Mouse (Mus musculus) ES-E14 (cell line): ENCODE measurements around the gene Xylt1. TPM values are rescaled to one million over a fixed set of nuclear protein-coding genes. Genes with fewer than 3 reads are reported as not detected.

Experiments
- DNase-seq: peaks from one replicate; pipeline ENCODE4 v3.0.0-alpha.2; 2013; ENCODE audit warnings: low read depth, low spot score
- H3K27ac ChIP-seq: 2 replicates; pipeline ENCODE4 v1.5.1; 2012; ENCODE audit warnings: low read depth, mild to moderate bottlenecking, low read length, moderate library complexity, mixed read lengths; ENCODE audit not compliant: poor library complexity, insufficient read depth, severe bottlenecking
- H3K36me3 ChIP-seq: 2 replicates; pipeline ENCODE4 v1.6.1; 2012; ENCODE audit warnings: mild to moderate bottlenecking, low read length, moderate library complexity, mixed read lengths; ENCODE audit not compliant: control insufficient read depth, poor library complexity, insufficient read depth, severe bottlenecking
- H3K4me1 ChIP-seq, 2 experiments: fragments of 150-350 bp in 1 of 2; sonication (generic) in 1 of 2; 2 replicates each; pipeline ENCODE4 v1.6.1; 2012; ENCODE audit warnings: low read length in 2 of 2, mild to moderate bottlenecking in 1 of 2, mixed read lengths in 1 of 2; ENCODE audit not compliant: control insufficient read depth in 2 of 2, insufficient read depth in 2 of 2, poor library complexity in 1 of 2
- H3K4me3 ChIP-seq, 2 experiments: fragments of 150-350 bp in 1 of 2; sonication (generic) in 1 of 2; 2 replicates each; pipeline ENCODE4 v1.5.1; 2012; ENCODE audit warnings: low read length in 2 of 2, low read depth in 1 of 2, mild to moderate bottlenecking in 1 of 2, mixed read lengths in 1 of 2; ENCODE audit not compliant: insufficient read depth in 1 of 2, poor library complexity in 1 of 2, severe bottlenecking in 1 of 2
- H3K9ac ChIP-seq: 2 replicates; pipeline ENCODE4 v1.6.1; 2012; ENCODE audit warnings: low read depth, mild to moderate bottlenecking, low read length, mixed read lengths; ENCODE audit not compliant: poor library complexity, insufficient read depth, severe bottlenecking
- H3K9me3 ChIP-seq: fragments of 150-350 bp; sonication (generic); 2 replicates; pipeline ENCODE4 v1.6.1; 2012; ENCODE audit warnings: low read depth, mild to moderate bottlenecking, low read length; ENCODE audit not compliant: control insufficient read depth, insufficient read depth
- CHD2 ChIP-seq: IDR thresholded peaks from 2 replicates; pipeline ENCODE4 v1.6.1; 2014; ENCODE audit warnings: mild to moderate bottlenecking, low read depth, low read length, inconsistent platforms
- HCFC1 ChIP-seq: IDR thresholded peaks from 2 replicates; pipeline ENCODE4 v1.6.1; 2012; ENCODE audit warnings: low read length, inconsistent platforms, borderline replicate concordance; ENCODE audit not compliant: insufficient read depth
- MAFK ChIP-seq: IDR thresholded peaks from 2 replicates; pipeline ENCODE4 v1.6.1; 2014; ENCODE audit warnings: mild to moderate bottlenecking, low read depth, low read length, inconsistent platforms; ENCODE audit not compliant: insufficient read depth
- ZC3H11A ChIP-seq: IDR thresholded peaks from 2 replicates; pipeline ENCODE4 v1.6.1; 2012; ENCODE audit warnings: low read depth, mild to moderate bottlenecking, inconsistent platforms, low read length, borderline replicate concordance
- ZNF384 ChIP-seq: IDR thresholded peaks from 2 replicates; pipeline ENCODE4 v1.6.1; 2012; ENCODE audit warnings: low read depth, low read length, inconsistent platforms
- in situ Hi-C, 2 experiments: fragments of 600-800 bp; cut with MboI; formaldehyde crosslinking; loops; one replicate each; pipeline ENCODE4 v1.15.1; 2025; ENCODE audit warnings: low sequenced_read_pairs in 2 of 2, inconsistent platforms in 1 of 2; ENCODE audit not compliant: unreplicated experiment in 2 of 2
- total RNA-seq: library from RNA; depleted of rRNA; stranded (reverse); fragments of 300-350 nt; gene quantifications from 2 replicates; pipeline ENCODE4 v1.2.3, GENCODE M21; 2012

The Xylt1 gene
- total RNA-seq, 1 experiment: 3.6 TPM

DNA sequence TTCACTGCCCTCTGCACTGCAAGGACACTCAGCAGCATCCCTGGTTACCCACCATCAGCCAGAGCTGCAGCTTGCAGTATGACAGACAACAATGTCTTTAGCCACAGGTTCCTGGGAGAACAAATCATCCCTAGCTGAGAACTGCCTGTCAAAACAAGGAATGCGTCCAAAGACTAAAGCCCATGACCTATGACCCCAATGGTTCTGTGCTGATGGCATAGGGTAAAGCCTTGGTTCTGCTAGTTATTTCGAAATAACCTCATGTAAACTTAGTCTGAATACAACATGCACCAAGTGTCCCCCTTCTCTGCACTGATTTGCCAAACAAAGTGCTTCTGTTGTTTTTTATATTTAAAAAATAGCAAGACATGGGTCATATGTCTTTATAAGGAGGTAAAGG is 103.8 kb downstream of the Xylt1 start:
- TF ChIP-seq MAFK (no peak), CHD2 (no peak), ZNF384 (no peak), ZC3H11A (no peak), HCFC1 (no peak)
- Histone ChIP-seq H3K27ac (no peak overlapping the region), H3K9me3 (no peaks in the 10 kb centered on the region), H3K4me1 (no peaks in the 10 kb centered on the region), H3K4me3 (no peak overlapping the region), H3K9ac (no peak overlapping the region), H3K36me3 (no peaks in the 10 kb centered on the region)
- in situ Hi-C loops: no loop called here
- DNase-seq: no peak

DNA sequence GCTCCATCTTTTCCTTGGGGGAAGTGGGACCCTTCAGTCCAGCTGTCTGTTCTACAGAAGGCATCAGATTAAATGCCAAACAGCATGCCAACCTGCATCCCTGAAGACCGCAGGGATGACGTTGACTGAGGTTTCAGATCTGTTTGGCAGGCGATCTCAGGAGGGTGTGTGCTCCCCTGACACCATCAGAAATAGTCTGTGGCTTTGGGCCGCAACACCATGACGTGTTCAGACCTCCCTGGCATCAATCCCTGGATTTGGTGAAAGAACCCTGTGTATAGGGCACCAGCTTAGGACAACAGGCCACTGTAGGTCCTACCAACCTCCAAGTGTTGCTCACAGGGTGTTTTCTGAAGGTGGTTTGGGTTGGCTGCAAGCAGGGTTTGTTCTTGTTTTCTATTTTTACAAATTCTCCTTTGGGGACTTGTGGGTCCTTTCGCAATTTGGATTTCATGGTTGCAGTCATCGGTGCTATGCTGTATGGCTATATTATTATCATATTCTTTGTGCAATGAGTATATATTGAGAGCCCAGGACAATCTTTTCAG is 104.3 kb downstream of the Xylt1 start:
- TF ChIP-seq MAFK: no peak
- no peak for TF ChIP-seq HCFC1
- TF ChIP-seq CHD2: no peak
- TF ChIP-seq ZNF384: no peak
- no peak for TF ChIP-seq ZC3H11A

DNA sequence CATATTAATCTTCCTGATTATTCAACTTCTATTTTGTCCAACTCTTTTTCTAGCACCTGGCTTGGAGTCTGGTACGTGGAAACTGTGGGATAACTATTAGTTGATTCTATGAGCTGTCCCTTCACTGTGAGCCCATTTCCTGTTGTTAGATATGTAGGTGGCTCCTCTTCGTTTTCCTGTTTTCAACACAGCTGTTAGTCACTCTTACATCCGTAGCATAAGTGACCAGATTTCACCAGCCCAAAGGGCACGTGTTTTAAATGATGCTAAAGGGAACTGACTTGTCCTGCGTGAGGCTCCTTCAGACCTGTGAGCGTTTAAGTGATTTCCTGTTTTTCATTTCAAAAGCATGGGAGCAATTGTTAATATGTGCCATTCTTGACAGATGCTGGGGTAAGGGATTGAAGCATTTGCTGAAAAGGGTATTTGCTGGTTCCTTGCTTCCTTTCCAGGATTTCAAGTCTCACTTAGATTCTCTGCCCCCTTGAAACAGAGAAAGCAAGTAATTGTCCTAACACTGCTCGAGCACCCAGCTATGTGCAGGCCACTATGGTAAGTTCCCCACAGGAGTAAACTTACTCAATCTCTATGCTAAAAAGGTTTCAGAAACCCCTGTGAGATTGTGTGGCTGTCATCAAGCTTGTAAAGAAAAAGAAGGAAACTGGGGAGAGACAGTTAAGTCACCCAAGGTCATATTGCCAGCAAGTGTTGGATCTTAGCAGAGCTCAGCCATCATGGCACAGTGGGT is 105.8 kb downstream of the Xylt1 start:
- no peaks in the 10 kb centered on the region for H3K9me3 ChIP-seq
- no peak overlapping the region for H3K27ac ChIP-seq
- H3K4me1 ChIP-seq: no peaks in the 10 kb centered on the region
- H3K9ac ChIP-seq: no peak overlapping the region
- H3K36me3 ChIP-seq: no peaks in the 10 kb centered on the region
- DNase-seq: no peak
- in situ Hi-C loops: no loop called here
- no peak for TF ChIP-seq MAFK
- TF ChIP-seq HCFC1: no peak
- H3K4me3 ChIP-seq: no peak overlapping the region

More for the DNA sequence above, 104.3 kb downstream of the Xylt1 start:
- Histone ChIP-seq H3K9me3 (no peaks in the 10 kb centered on the region), H3K36me3 (no peaks in the 10 kb centered on the region), H3K9ac (no peak overlapping the region), H3K4me1 (no peaks in the 10 kb centered on the region), H3K27ac (no peak overlapping the region), H3K4me3 (no peak overlapping the region)
- in situ Hi-C loops: no loop called here
- DNase-seq: no peak

DNA sequence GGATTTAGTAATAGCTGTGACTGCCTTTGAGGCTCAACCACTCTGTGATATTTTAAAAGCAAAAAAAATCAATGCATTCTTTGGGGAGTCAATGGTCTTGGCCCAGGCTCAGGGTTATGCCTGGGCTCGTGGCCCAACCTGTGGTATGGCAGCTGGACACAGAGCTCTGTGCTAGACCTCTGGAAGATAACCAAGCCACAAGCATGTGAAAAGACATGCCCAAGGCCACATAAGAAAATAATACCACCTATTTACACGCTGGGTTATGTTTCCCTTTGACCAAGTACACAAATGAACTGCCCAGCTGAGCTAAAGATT is 106.4 kb downstream of the Xylt1 start:
- TF ChIP-seq HCFC1 (no peak), ZNF384 (no peak), CHD2 (no peak), ZC3H11A (no peak), MAFK (no peak)
- no peak overlapping the region for H3K27ac ChIP-seq
- H3K9ac ChIP-seq: no peak overlapping the region
- H3K4me1 ChIP-seq: no peaks in the 10 kb centered on the region
- no peak overlapping the region for H3K4me3 ChIP-seq
- in situ Hi-C loops: no loop called here
- no peak for DNase-seq
- no peaks in the 10 kb centered on the region for H3K36me3 ChIP-seq
- H3K9me3 ChIP-seq: no peaks in the 10 kb centered on the region
